In the genomic region with DNA sequence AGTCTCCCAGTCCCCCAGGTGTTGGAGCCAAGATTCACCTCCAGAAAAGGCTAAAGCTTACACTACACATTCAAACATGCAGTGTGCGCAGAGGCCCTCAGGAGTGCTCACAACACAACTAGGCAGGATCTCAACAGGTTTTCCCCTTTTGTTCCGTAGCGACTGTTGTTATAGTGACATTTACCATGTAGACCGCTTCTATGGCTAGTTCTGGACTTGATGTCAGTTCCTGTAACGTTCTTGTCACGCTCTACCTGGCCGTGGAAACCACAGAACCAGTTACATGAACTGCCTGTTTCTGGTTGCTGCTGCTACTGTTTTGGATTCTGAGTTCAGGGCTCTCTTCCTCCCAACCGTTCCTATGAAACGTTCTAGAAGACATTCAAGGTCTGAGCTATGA, we compare ENCODE assay signal across 25 mouse cellular contexts.
A peak's percentile ranks its signal among the peaks of the same experiment; 100 is the strongest.
DNase-seq lines count a peak whose midpoint lies in the region; ATAC-seq lines count a peak whose summit lies in the region.
"Had no signal": no experiment of that assay in that cellular context is flagged by ENCODE, and none has a peak within 500 bp of the region (broad histone marks: within the 10 kb centered on the region; RNA-seq: fewer than 3 reads in every experiment).

No protein-coding gene starts in this region.

- DNase-seq in lung, postnatal 36 days: peak; percentile 38
- no peak for DNase-seq in lung, adult 18-20 months
- DNase-seq in spleen, adult 18-20 months: peak; percentile 31 to 55
- DNase-seq in layer of hippocampus, adult 18-20 months (ENCODE audit: low spot score in 2 of 2): no peak
- DNase-seq in limb, embryonic 10.5 days (ENCODE audit: low spot score): no peak
- DNase-seq in ovary, adult 18-20 months (ENCODE audit: low spot score): no peak
- DNase-seq: adrenal gland, adult 2 months; cerebellum, adult 8-10 months; cerebellum, postnatal 36 days; gastrocnemius, postnatal 10 days; heart, adult 18-20 months; heart, postnatal 10 days; kidney, postnatal 36 days; layer of hippocampus, adult 9-11 months; right cerebral cortex, adult 18-20 months; right cerebral cortex, postnatal 4 days; thymus, postnatal 25 days had no signal

- peaks cover 10% of the 10 kb centered on the region; the same call in 1 of the 2 replicates for H3K4me1 ChIP-seq in limb, embryonic 10.5 days
- H3K4me1 ChIP-seq: heart, embryonic 12.5 days; neural tube, embryonic 12.5 days had no signal

- H3K36me3 ChIP-seq in limb, embryonic 10.5 days: no peaks in the 10 kb centered on the region
- H3K36me3 ChIP-seq: heart, embryonic 12.5 days; neural tube, embryonic 12.5 days had no signal

- H3K27ac ChIP-seq in limb, embryonic 10.5 days: no peak overlapping the region
- H3K27ac ChIP-seq: hindbrain, postnatal 0 days; liver, embryonic 14.5 days; neural tube, embryonic 12.5 days had no signal

- no peaks in the 10 kb centered on the region for H3K9me3 ChIP-seq in limb, embryonic 10.5 days (replicated peaks)
- H3K9me3 ChIP-seq: heart, embryonic 12.5 days; neural tube, embryonic 12.5 days had no signal

- ATAC-seq in common myeloid progenitor, adult 5-6 weeks (replicated peaks; ENCODE audit: low read depth, poor library complexity, severe bottlenecking): 0 out of 2 replicates have a peak, but pooled peaks have one; percentile 25
- ATAC-seq: forebrain, embryonic 14.5 days; hindbrain, postnatal 0 days; intestine, postnatal 0 days; Patski had no signal

- WGBS in limb, embryonic 10.5 days: 89% methylated on average over 9 of the region's 9 CpGs

- H3K27me3 ChIP-seq in limb, embryonic 10.5 days (ENCODE audit: low read depth, poor library complexity, severe bottlenecking): no peaks in the 10 kb centered on the region
- H3K27me3 ChIP-seq: heart, embryonic 12.5 days; neural tube, embryonic 12.5 days; Patski had no signal

- no peak overlapping the region for H3K4me3 ChIP-seq in limb, embryonic 10.5 days
- H3K4me3 ChIP-seq: heart, embryonic 12.5 days; neural tube, embryonic 12.5 days had no signal

Comparison
In these comparisons a context has a peak if more than half of its experiments do, and no peak if none do; other contexts are left out.
1. DNase-seq: peak in lung, postnatal 36 days (single experiment) and spleen, adult 18-20 months (2 of 2); none in lung, adult 18-20 months (0 of 2), layer of hippocampus, adult 18-20 months (0 of 2), limb, embryonic 10.5 days (single experiment) and ovary, adult 18-20 months (single experiment).